Mouse (Mus musculus) layer of hippocampus, adult 8-10 months (tissue): ENCODE data around the gene Sec14l2. TPM values are rescaled to one million over a fixed set of nuclear protein-coding genes. Genes with fewer than 3 reads are reported as not detected.
"Not testable (repeated sequence)": the region's sequence is repeated elsewhere in the genome, so short reads cannot be mapped to it uniquely, and the experiment has no call there.

Experiments
- DNase-seq, 2 experiments: peaks; one replicate each; pipeline ENCODE4 v3.0.0; 2022; ENCODE audit warnings: low spot score in 2 of 2
- total RNA-seq, 4 experiments: library from RNA; stranded (reverse); gene quantifications; 2 replicates each; pipeline ENCODE4 v1.2.4; 2022

Gene Sec14l2
- total RNA-seq, 4 experiments from 2014 or later: 52.3 to 62.7 (median 57.1) TPM

- no peak for DNase-seq
These were observed 10.2 kb upstream of the Sec14l2 start for GRCm38 (mm10) chr11:4133450-4133849.

GRCm38 (mm10) chr11:4128461-4128860 is 5.2 kb upstream of the Sec14l2 start:
- DNase-seq: not testable (repeated sequence)

- DNase-seq: no peak
These were observed 3.8 kb upstream of the Sec14l2 start for GRCm38 (mm10) chr11:4127059-4127458.

- DNase-seq: no peak
These were observed 707 bp upstream of the Sec14l2 start for GRCm38 (mm10) chr11:4123922-4124321.

GRCm38 (mm10) chr11:4122226-4122625 is 989 bp downstream of the Sec14l2 start:
- no peak for DNase-seq

GRCm38 (mm10) chr11:4121691-4122090 is 1.5 kb downstream of the Sec14l2 start:
- no peak for DNase-seq

- DNase-seq: no peak
These were observed 3.6 kb downstream of the Sec14l2 start for GRCm38 (mm10) chr11:4119635-4120034.

- peak in 1 of 2 experiments; percentile 79 for DNase-seq
These were observed 4.9 kb downstream of the Sec14l2 start for GRCm38 (mm10) chr11:4118081-4118921.

GRCm38 (mm10) chr11:4117372-4118071 is 5.7 kb downstream of the Sec14l2 start:
- DNase-seq: no peak

GRCm38 (mm10) chr11:4116458-4117141 is 6.6 kb downstream of the Sec14l2 start:
- DNase-seq: peak in 1 of 2 experiments; percentile 69

- DNase-seq: no peak
These were observed 7.8 kb downstream of the Sec14l2 start for GRCm38 (mm10) chr11:4115407-4115806.

GRCm38 (mm10) chr11:4114541-4114940 is 8.7 kb downstream of the Sec14l2 start:
- DNase-seq: not testable (repeated sequence)

GRCm38 (mm10) chr11:4113970-4114369 is 9.2 kb downstream of the Sec14l2 start:
- DNase-seq: no peak

GRCm38 (mm10) chr11:4113496-4113895 is 9.7 kb downstream of the Sec14l2 start:
- peak in 1 of 2 experiments; percentile 15 for DNase-seq

- peak in 1 of 2 experiments; percentile 3 for DNase-seq
These were observed 10.4 kb downstream of the Sec14l2 start for GRCm38 (mm10) chr11:4112861-4113260.

GRCm38 (mm10) chr11:4112033-4112432 is 11.2 kb downstream of the Sec14l2 start:
- no peak for DNase-seq

- DNase-seq: no peak
These were observed 14.5 kb downstream of the Sec14l2 start for GRCm38 (mm10) chr11:4108691-4109090.

- DNase-seq: not testable (repeated sequence)
These were observed 15.3 kb downstream of the Sec14l2 start for GRCm38 (mm10) chr11:4107901-4108300.

GRCm38 (mm10) chr11:4105444-4105843 is 17.8 kb downstream of the Sec14l2 start:
- peak in 1 of 2 experiments; percentile 69 for DNase-seq

GRCm38 (mm10) chr11:4104989-4105388 is 18.2 kb downstream of the Sec14l2 start:
- DNase-seq: no peak

- DNase-seq: no peak
These were observed 19.7 kb downstream of the Sec14l2 start for GRCm38 (mm10) chr11:4103522-4103921.

GRCm38 (mm10) chr11:4101851-4102250 is 21.4 kb downstream of the Sec14l2 start:
- DNase-seq: no peak
